Mouse (Mus musculus): ENCODE data around the gene Trim30b. TPM values are rescaled to one million over a fixed set of nuclear protein-coding genes. Genes with fewer than 3 reads are reported as not detected.

Gene Trim30b
- 0.74 and 1.5 TPM in 2 replicates for polyA plus RNA-seq (2012; rRNA removed; ENCODE audit: low replicate concordance)

GRCm38 (mm10) chr7:104369736-104370414 is at the start of gene Trim30b:
Gene Trim30b (minus strand): TSS chr7:104369884.

GRCm38 (mm10) chr7:104400698-104401097 is 31.0 kb upstream of the Trim30b start, which contains the start of gene Trim30c:
Gene Trim30c (minus strand): TSS chr7:104400837.

GRCm38 (mm10) chr7:104352717-104353599 is 16.7 kb downstream of the Trim30b start, which contains the start of gene Trim12c:
Gene Trim12c (minus strand): TSS chr7:104353362.

GRCm38 (mm10) chr7:104329171-104329570 is 40.5 kb downstream of the Trim30b start, which contains the start of gene Trim34b:
Gene Trim34b (plus strand): TSS chr7:104329471.

GRCm38 (mm10) chr7:104315369-104316080 is 54.2 kb downstream of the Trim30b start, which contains the start of gene Trim12a:
Gene Trim12a (minus strand): TSS chr7:104315466.

Other genes with a start within 250 kb of the Trim30b start
- not detected in 2 replicates for gene Ubqln5, start 240.1 kb downstream of the Trim30b start, polyA plus RNA-seq (2012; rRNA removed; ENCODE audit: low replicate concordance)
- gene Olfr643, start 232.5 kb downstream of the Trim30b start, polyA plus RNA-seq (2012; rRNA removed; ENCODE audit: low replicate concordance): not detected in 2 replicates
- not detected in 2 replicates for gene Ubqln3, start 226.6 kb downstream of the Trim30b start, polyA plus RNA-seq (2012; rRNA removed; ENCODE audit: low replicate concordance)
- not detected in 2 replicates for gene Ubqlnl, start 219.3 kb downstream of the Trim30b start, polyA plus RNA-seq (2012; rRNA removed; ENCODE audit: low replicate concordance)
- gene Olfm5, start 205.1 kb downstream of the Trim30b start, polyA plus RNA-seq (2012; rRNA removed; ENCODE audit: low replicate concordance): not detected in 2 replicates
- not detected in 2 replicates for gene Olfr648, start 186.5 kb downstream of the Trim30b start, polyA plus RNA-seq (2012; rRNA removed; ENCODE audit: low replicate concordance)
- not detected in 2 replicates for gene Olfr649, start 173.9 kb downstream of the Trim30b start, polyA plus RNA-seq (2012; rRNA removed; ENCODE audit: low replicate concordance)
- gene Trim6, start 151.1 kb downstream of the Trim30b start, polyA plus RNA-seq (2012; rRNA removed; ENCODE audit: low replicate concordance): 0.97 and 1.1 TPM in 2 replicates
- gene Trim34a, start 125.4 kb downstream of the Trim30b start, polyA plus RNA-seq (2012; rRNA removed; ENCODE audit: low replicate concordance): 10.2 and 25.5 TPM in 2 replicates
- gene Trim5, start 81.8 kb downstream of the Trim30b start, polyA plus RNA-seq (2012; rRNA removed; ENCODE audit: low replicate concordance): 0.94 and 2.2 TPM in 2 replicates
- 5.0 and 10.4 TPM in 2 replicates for gene Trim12a, start 54.4 kb downstream of the Trim30b start, polyA plus RNA-seq (2012; rRNA removed; ENCODE audit: low replicate concordance)
- 3.1 and 4.1 TPM in 2 replicates for gene Trim34b, start 40.4 kb downstream of the Trim30b start, polyA plus RNA-seq (2012; rRNA removed; ENCODE audit: low replicate concordance)
- 3.1 and 6.3 TPM in 2 replicates for gene Trim12c, start 16.5 kb downstream of the Trim30b start, polyA plus RNA-seq (2012; rRNA removed; ENCODE audit: low replicate concordance)
- gene Trim30c, start 31.0 kb upstream of the Trim30b start, polyA plus RNA-seq (2012; rRNA removed; ENCODE audit: low replicate concordance): 0.27 and 0.29 TPM in 2 replicates
- 5.6 and 13.5 TPM in 2 replicates for gene Trim30a, start 95.3 kb upstream of the Trim30b start, polyA plus RNA-seq (2012; rRNA removed; ENCODE audit: low replicate concordance)
- gene Trim30d, start 138.0 kb upstream of the Trim30b start, polyA plus RNA-seq (2012; rRNA removed; ENCODE audit: low replicate concordance): 2.2 and 8.1 TPM in 2 replicates
- not detected in 2 replicates for gene Olfr651, start 180.2 kb upstream of the Trim30b start, polyA plus RNA-seq (2012; rRNA removed; ENCODE audit: low replicate concordance)
- not detected in 2 replicates for gene Olfr652, start 191.0 kb upstream of the Trim30b start, polyA plus RNA-seq (2012; rRNA removed; ENCODE audit: low replicate concordance)
- gene Olfr653, start 207.4 kb upstream of the Trim30b start, polyA plus RNA-seq (2012; rRNA removed; ENCODE audit: low replicate concordance): not detected in 2 replicates
- gene Olfr654, start 217.1 kb upstream of the Trim30b start, polyA plus RNA-seq (2012; rRNA removed; ENCODE audit: low replicate concordance): not detected in 2 replicates
- gene Olfr655, start 231.9 kb upstream of the Trim30b start, polyA plus RNA-seq (2012; rRNA removed; ENCODE audit: low replicate concordance): not detected in 2 replicates
- not detected in 2 replicates for gene Olfr656, start 244.1 kb upstream of the Trim30b start, polyA plus RNA-seq (2012; rRNA removed; ENCODE audit: low replicate concordance)

Measured in mammary gland, adult 2 months (tissue).